Mouse (Mus musculus): ENCODE results near the gene H2afz. TPM values are rescaled to one million over a fixed set of nuclear protein-coding genes. Genes with fewer than 3 reads are reported as not detected.

H2afz gene
- polyA plus RNA-seq (2012; fragmentation: generic; extraction: Trizol), result 2,637 TPM
- long read RNA-seq, experiment 1, transcript H2afz-201 (5 exons, 1,069 nt), result major isoform, 974 of 1,027 reads
- long read RNA-seq, experiment 1, partial matches to known transcripts, result 11 of 1,027 reads
- long read RNA-seq, experiment 1, other reads (novel, unspliced or antisense), result 39 of 1,027 reads
- long read RNA-seq, experiment 2, transcript H2afz-201 (5 exons, 1,069 nt), result major isoform, 1,163 of 1,193 reads
- long read RNA-seq, experiment 2, partial matches to known transcripts, result 2 of 1,193 reads
- long read RNA-seq, experiment 2, other reads (novel, unspliced or antisense), result 27 of 1,193 reads

GRCm38 (mm10) chr3:137864124-137864987, at the start of gene H2afz:
H2afz (plus strand) TSS chr3:137864487.
- H3K79me3 ChIP-seq (ENCODE audit: low read depth), result peaks cover 11% of the 10 kb centered on the region
- H3K27me3 ChIP-seq (ENCODE audit: control insufficient read depth, insufficient read depth, insufficient read length), result no peaks in the 10 kb centered on the region
- peaks cover 12% of the 10 kb centered on the region for H3K36me3 ChIP-seq (ENCODE audit: control insufficient read depth, insufficient read depth)
- peaks cover 29% of the 10 kb centered on the region for H3K79me2 ChIP-seq (ENCODE audit: control insufficient read depth, insufficient read depth)
- peak within 1 kb of the TSS; percentile 86 for H3K4me3 ChIP-seq (ENCODE audit: insufficient read depth, poor library complexity, severe bottlenecking)
- H3ac ChIP-seq (ENCODE audit: control insufficient read depth, insufficient read length, low read depth), result peak within 1 kb of the TSS; percentile 76
- TF ChIP-seq USF1 (IDR thresholded peaks at IDR 0.05; ENCODE audit: low read depth) (peak; percentile 88), MYOD1 (IDR thresholded peaks at IDR 0.05; ENCODE audit: control insufficient read depth, insufficient read length, low read depth) (no peak), CTCF (IDR thresholded peaks at IDR 0.05; ENCODE audit: control insufficient read depth, insufficient read depth, insufficient read length) (no peak), FOSL1 (IDR thresholded peaks at IDR 0.05; ENCODE audit: insufficient read depth, low read length, poor library complexity, severe bottlenecking) (no peak), CEBPB (IDR thresholded peaks at IDR 0.05; ENCODE audit: low read depth) (no peak), MAX (IDR thresholded peaks at IDR 0.05) (peak; percentile 7), MYOG (IDR thresholded peaks at IDR 0.05; ENCODE audit: control insufficient read depth, extremely low read depth, insufficient read length) (no peak)

GRCm38 (mm10) chr3:137818713-137819112, 45.6 kb upstream of the H2afz start:
- no peaks in the 10 kb centered on the region for H3K27me3 ChIP-seq (ENCODE audit: control insufficient read depth, insufficient read depth, insufficient read length)
- H3K4me3 ChIP-seq (ENCODE audit: insufficient read depth, poor library complexity, severe bottlenecking), result no peak overlapping the region
- H3K79me2 ChIP-seq (ENCODE audit: control insufficient read depth, insufficient read depth), result no peaks in the 10 kb centered on the region
- no peaks in the 10 kb centered on the region for H3K79me3 ChIP-seq (ENCODE audit: low read depth)
- H3K36me3 ChIP-seq (ENCODE audit: control insufficient read depth, insufficient read depth), result no peaks in the 10 kb centered on the region
- TF ChIP-seq USF1 (IDR thresholded peaks at IDR 0.05; ENCODE audit: low read depth), result no peak
- no peak for TF ChIP-seq CEBPB (IDR thresholded peaks at IDR 0.05; ENCODE audit: low read depth)
- no peak for TF ChIP-seq FOSL1 (IDR thresholded peaks at IDR 0.05; ENCODE audit: insufficient read depth, low read length, poor library complexity, severe bottlenecking)
- no peak for TF ChIP-seq MYOG (IDR thresholded peaks at IDR 0.05; ENCODE audit: control insufficient read depth, extremely low read depth, insufficient read length)
- no peak for TF ChIP-seq CTCF (IDR thresholded peaks at IDR 0.05; ENCODE audit: control insufficient read depth, insufficient read depth, insufficient read length)
- no peak for TF ChIP-seq MYOD1 (IDR thresholded peaks at IDR 0.05; ENCODE audit: control insufficient read depth, insufficient read length, low read depth)
- TF ChIP-seq MAX (IDR thresholded peaks at IDR 0.05), result no peak
- no peak overlapping the region for H3ac ChIP-seq (ENCODE audit: control insufficient read depth, insufficient read length, low read depth)

DNA sequence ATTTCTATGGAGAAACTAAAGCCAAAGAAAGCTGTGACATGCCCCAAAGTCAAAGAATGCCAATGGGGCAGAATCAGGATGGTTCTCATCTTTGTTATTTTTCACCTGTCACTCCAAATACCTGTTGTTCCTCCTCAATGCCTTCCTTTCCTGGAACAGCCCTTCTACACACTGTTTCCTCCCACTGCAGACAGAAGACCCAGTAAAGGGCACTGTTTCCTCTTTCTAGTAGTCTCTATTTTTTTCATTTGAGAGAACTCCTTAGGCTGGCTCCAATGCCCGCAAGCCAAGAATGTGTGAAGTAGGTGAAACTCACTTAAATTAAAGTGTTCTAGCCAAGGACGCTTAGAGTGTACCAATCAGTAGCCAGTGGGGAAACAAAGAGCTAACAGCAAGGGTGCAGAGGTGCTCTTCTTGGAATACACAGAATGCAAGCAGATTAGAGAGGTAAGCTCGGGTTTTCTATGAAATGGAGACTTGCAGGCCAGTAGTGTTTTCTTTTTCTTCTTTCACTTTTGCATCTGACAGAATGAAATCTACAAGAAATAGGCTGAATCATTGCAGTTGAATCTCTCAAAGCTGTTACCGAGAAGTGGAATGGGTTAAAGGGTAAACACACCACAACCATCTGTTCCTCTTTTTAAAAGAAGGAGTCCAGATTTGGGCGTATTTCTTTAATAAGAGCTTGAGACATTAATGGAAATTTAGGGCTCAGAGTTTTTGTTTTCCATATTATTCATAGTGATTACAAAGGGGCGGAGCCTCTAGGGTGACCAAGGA, 43.4 kb upstream of the H2afz start:
- Histone ChIP-seq H3K36me3 (ENCODE audit: control insufficient read depth, insufficient read depth) (no peaks in the 10 kb centered on the region), H3K27me3 (ENCODE audit: control insufficient read depth, insufficient read depth, insufficient read length) (no peaks in the 10 kb centered on the region), H3K79me3 (ENCODE audit: low read depth) (no peaks in the 10 kb centered on the region), H3K79me2 (ENCODE audit: control insufficient read depth, insufficient read depth) (no peaks in the 10 kb centered on the region), H3K4me3 (ENCODE audit: insufficient read depth, poor library complexity, severe bottlenecking) (no peak overlapping the region), H3ac (ENCODE audit: control insufficient read depth, insufficient read length, low read depth) (no peak overlapping the region)
- TF ChIP-seq MYOG (IDR thresholded peaks at IDR 0.05; ENCODE audit: control insufficient read depth, extremely low read depth, insufficient read length) (no peak), FOSL1 (IDR thresholded peaks at IDR 0.05; ENCODE audit: insufficient read depth, low read length, poor library complexity, severe bottlenecking) (no peak), USF1 (IDR thresholded peaks at IDR 0.05; ENCODE audit: low read depth) (no peak), CTCF (IDR thresholded peaks at IDR 0.05; ENCODE audit: control insufficient read depth, insufficient read depth, insufficient read length) (no peak), MYOD1 (IDR thresholded peaks at IDR 0.05; ENCODE audit: control insufficient read depth, insufficient read length, low read depth) (no peak), MAX (IDR thresholded peaks at IDR 0.05) (no peak), CEBPB (IDR thresholded peaks at IDR 0.05; ENCODE audit: low read depth) (no peak)

DNA sequence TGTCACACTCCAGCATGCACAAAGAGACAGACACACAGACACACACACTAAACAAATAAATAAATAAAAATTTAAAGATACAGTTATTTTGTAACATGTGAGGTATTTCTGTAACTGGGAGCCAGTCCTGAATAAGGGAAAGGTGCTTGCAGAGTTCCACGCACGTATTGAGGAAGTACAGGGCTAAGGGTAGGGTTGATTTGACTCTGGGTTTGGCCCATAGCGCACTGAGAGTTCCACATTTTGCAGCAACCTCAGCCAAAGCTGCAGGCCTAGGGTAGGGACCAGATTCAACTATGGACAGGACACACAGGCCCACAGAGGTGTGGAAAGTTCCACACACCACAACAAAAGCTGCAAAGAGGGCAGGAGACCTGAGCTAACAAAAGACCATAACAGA, 41.0 kb upstream of the H2afz start:
- TF ChIP-seq USF1 (IDR thresholded peaks at IDR 0.05; ENCODE audit: low read depth), result no peak
- no peak for TF ChIP-seq FOSL1 (IDR thresholded peaks at IDR 0.05; ENCODE audit: insufficient read depth, low read length, poor library complexity, severe bottlenecking)
- TF ChIP-seq MYOD1 (IDR thresholded peaks at IDR 0.05; ENCODE audit: control insufficient read depth, insufficient read length, low read depth), result no peak
- TF ChIP-seq MYOG (IDR thresholded peaks at IDR 0.05; ENCODE audit: control insufficient read depth, extremely low read depth, insufficient read length), result no peak
- TF ChIP-seq CTCF (IDR thresholded peaks at IDR 0.05; ENCODE audit: control insufficient read depth, insufficient read depth, insufficient read length), result no peak
- no peak for TF ChIP-seq MAX (IDR thresholded peaks at IDR 0.05)
- TF ChIP-seq CEBPB (IDR thresholded peaks at IDR 0.05; ENCODE audit: low read depth), result no peak
- Histone ChIP-seq H3K79me3 (ENCODE audit: low read depth) (no peaks in the 10 kb centered on the region), H3K36me3 (ENCODE audit: control insufficient read depth, insufficient read depth) (no peaks in the 10 kb centered on the region), H3K79me2 (ENCODE audit: control insufficient read depth, insufficient read depth) (no peaks in the 10 kb centered on the region), H3K4me3 (ENCODE audit: insufficient read depth, poor library complexity, severe bottlenecking) (no peak overlapping the region), H3K27me3 (ENCODE audit: control insufficient read depth, insufficient read depth, insufficient read length) (no peaks in the 10 kb centered on the region), H3ac (ENCODE audit: control insufficient read depth, insufficient read length, low read depth) (no peak overlapping the region)

GRCm38 (mm10) chr3:137827678-137828077, 36.6 kb upstream of the H2afz start:
- TF ChIP-seq MYOG (IDR thresholded peaks at IDR 0.05; ENCODE audit: control insufficient read depth, extremely low read depth, insufficient read length) (no peak), CTCF (IDR thresholded peaks at IDR 0.05; ENCODE audit: control insufficient read depth, insufficient read depth, insufficient read length) (no peak), USF1 (IDR thresholded peaks at IDR 0.05; ENCODE audit: low read depth) (no peak), MYOD1 (IDR thresholded peaks at IDR 0.05; ENCODE audit: control insufficient read depth, insufficient read length, low read depth) (no peak), CEBPB (IDR thresholded peaks at IDR 0.05; ENCODE audit: low read depth) (no peak), MAX (IDR thresholded peaks at IDR 0.05) (no peak)
- no peaks in the 10 kb centered on the region for H3K36me3 ChIP-seq (ENCODE audit: control insufficient read depth, insufficient read depth)
- H3K79me3 ChIP-seq (ENCODE audit: low read depth), result no peaks in the 10 kb centered on the region
- H3K4me3 ChIP-seq (ENCODE audit: insufficient read depth, poor library complexity, severe bottlenecking), result no peak overlapping the region
- no peak overlapping the region for H3ac ChIP-seq (ENCODE audit: control insufficient read depth, insufficient read length, low read depth)
- H3K27me3 ChIP-seq (ENCODE audit: control insufficient read depth, insufficient read depth, insufficient read length), result no peaks in the 10 kb centered on the region
- no peaks in the 10 kb centered on the region for H3K79me2 ChIP-seq (ENCODE audit: control insufficient read depth, insufficient read depth)

Measured in C2C12 (cell line).